Mouse (Mus musculus): ENCODE results near the gene Nudc. TPM values are rescaled to one million over a fixed set of nuclear protein-coding genes. Genes with fewer than 3 reads are reported as not detected.

Nudc gene
- total and polyA plus RNA-seq, 2 experiments from 2014 or later: 42.1 to 152 TPM

- Histone ChIP-seq H3K4me2 (ENCODE audit: low read depth, low read length) (no peak overlapping the region), H3K9me3 (replicated peaks; ENCODE audit: control insufficient read depth, low read length) (no peaks in the 10 kb centered on the region), H3K27ac (ENCODE audit: low read depth) (no peak overlapping the region), H3K36me3 (replicated peaks; ENCODE audit: control insufficient read depth, insufficient read depth, low read length) (0 out of 2 replicates have a peak, but pooled peaks cover 10% of the 10 kb centered on the region), H3K4me1 (ENCODE audit: control insufficient read depth, insufficient read depth) (peaks cover 34% of the 10 kb centered on the region), H3K9ac (replicated peaks; ENCODE audit: low read depth, low read length) (no peak overlapping the region), H3K27me3 (ENCODE audit: control insufficient read depth, insufficient read depth, low read length) (peaks cover 10% of the 10 kb centered on the region), H3K4me3 (ENCODE audit: low read depth, low read length) (no peak overlapping the region)
- 90% methylated on average over 26 of the region's 26 CpGs for WGBS
- DNase-seq (ENCODE audit: low spot score) (no peak), ATAC-seq (ENCODE audit: insufficient read depth, low read depth) (no peak)
- TF ChIP-seq EP300 (IDR thresholded peaks at IDR 0.05; ENCODE audit: low read depth) (no peak), CTCF (IDR thresholded peaks at IDR 0.05; ENCODE audit: low read depth) (no peak)
Measured at GRCm38 (mm10) chr4:133486673-133487357, 59.0 kb downstream of the Nudc start.

- TF ChIP-seq EP300 (IDR thresholded peaks at IDR 0.05; ENCODE audit: low read depth) (no peak), CTCF (IDR thresholded peaks at IDR 0.05; ENCODE audit: low read depth) (no peak)
- no peak for ATAC-seq (ENCODE audit: insufficient read depth, low read depth)
- WGBS: 85% methylated on average over 28 of the region's 28 CpGs
Measured at GRCm38 (mm10) chr4:133485691-133486425, 59.9 kb downstream of the Nudc start.

DNA sequence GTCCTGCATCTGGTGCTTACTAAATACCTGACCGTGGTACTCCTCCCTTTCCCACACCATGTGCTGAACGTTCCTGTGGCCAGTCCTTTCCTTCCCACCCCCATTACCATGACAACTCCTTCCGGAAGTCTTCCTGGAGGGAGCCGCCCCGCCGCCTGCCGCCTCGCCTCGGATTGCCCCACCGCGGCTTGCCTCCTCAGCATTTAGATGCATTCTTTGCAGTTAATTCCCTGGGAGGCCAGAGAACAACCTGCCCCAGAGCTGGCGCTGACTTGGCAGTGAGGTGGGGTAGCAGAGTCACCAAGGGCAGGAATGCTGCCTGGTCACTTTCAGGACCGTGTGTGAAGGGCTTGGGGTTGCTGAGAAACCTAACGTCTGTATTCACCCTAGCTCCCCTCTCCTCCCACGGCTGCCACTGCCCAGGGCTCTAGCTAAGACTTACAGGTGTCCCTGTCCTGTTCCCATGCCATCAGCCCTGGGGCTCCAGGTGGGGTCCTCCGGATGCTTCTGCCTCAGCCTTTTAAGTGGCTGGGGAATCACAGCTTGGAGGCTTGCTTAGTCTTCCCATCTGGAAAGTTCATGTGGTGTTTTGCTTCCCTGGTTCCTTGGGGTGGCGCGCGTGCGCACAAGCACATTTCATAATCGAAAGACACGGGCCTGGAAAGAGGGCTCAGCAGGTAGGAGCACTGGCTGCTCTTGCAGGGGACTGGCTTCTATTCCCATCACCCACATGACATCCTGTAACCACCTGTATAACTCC, 61.4 kb downstream of the Nudc start:
- 15% methylated on average over 22 of the region's 22 CpGs for WGBS
- peak overlapping the region; percentile 51 for H3K4me2 ChIP-seq (ENCODE audit: low read depth, low read length)
- H3K4me1 ChIP-seq (ENCODE audit: control insufficient read depth, insufficient read depth): peaks cover 37% of the 10 kb centered on the region; the same call in 1 of the 2 replicates
- peaks cover 17% of the 10 kb centered on the region for H3K27me3 ChIP-seq (ENCODE audit: control insufficient read depth, insufficient read depth, low read length)
- H3K36me3 ChIP-seq (replicated peaks; ENCODE audit: control insufficient read depth, insufficient read depth, low read length): 0 out of 2 replicates have a peak, but pooled peaks cover 10% of the 10 kb centered on the region
- H3K9me3 ChIP-seq (replicated peaks; ENCODE audit: control insufficient read depth, low read length): no peaks in the 10 kb centered on the region
- peak overlapping the region; percentile 47 for H3K27ac ChIP-seq (ENCODE audit: low read depth)
- H3K9ac ChIP-seq (replicated peaks; ENCODE audit: low read depth, low read length): peak overlapping the region; percentile 40
- peak; percentile 55 for DNase-seq (ENCODE audit: low spot score)
- no peak for ATAC-seq (ENCODE audit: insufficient read depth, low read depth)
- no peak overlapping the region; the same call in 1 of the 2 replicates for H3K4me3 ChIP-seq (ENCODE audit: low read depth, low read length)
- TF ChIP-seq CTCF (IDR thresholded peaks at IDR 0.05; ENCODE audit: low read depth): no peak
- no peak for TF ChIP-seq EP300 (IDR thresholded peaks at IDR 0.05; ENCODE audit: low read depth)

More at GRCm38 (mm10) chr4:133485691-133486425, 59.9 kb downstream of the Nudc start:
- no peak overlapping the region for H3K4me2 ChIP-seq (ENCODE audit: low read depth, low read length)
- no peak overlapping the region for H3K27ac ChIP-seq (ENCODE audit: low read depth)
- no peak overlapping the region for H3K9ac ChIP-seq (replicated peaks; ENCODE audit: low read depth, low read length)
- DNase-seq (ENCODE audit: low spot score): no peak
- peaks cover 16% of the 10 kb centered on the region for H3K27me3 ChIP-seq (ENCODE audit: control insufficient read depth, insufficient read depth, low read length)
- no peak overlapping the region for H3K4me3 ChIP-seq (ENCODE audit: low read depth, low read length)
- peaks cover 34% of the 10 kb centered on the region; the same call in 1 of the 2 replicates for H3K4me1 ChIP-seq (ENCODE audit: control insufficient read depth, insufficient read depth)
- 0 out of 2 replicates have a peak, but pooled peaks cover 10% of the 10 kb centered on the region for H3K36me3 ChIP-seq (replicated peaks; ENCODE audit: control insufficient read depth, insufficient read depth, low read length)
- no peaks in the 10 kb centered on the region for H3K9me3 ChIP-seq (replicated peaks; ENCODE audit: control insufficient read depth, low read length)

Small RNAs within 50 kb of the gene (microRNA-seq; reads per million reads assigned to microRNA genes)
- not detected for gene Gm23158

Other genes with a start within 250 kb of the Nudc start
- 30.2 and 39.9 TPM in 2 replicates for gene Wdtc1, start 192.5 kb downstream of the Nudc start, total RNA-seq (2014; rRNA removed; ENCODE audit: low replicate concordance)
- gene Wdtc1, start 192.5 kb downstream of the Nudc start, polyA plus RNA-seq (2015; fragmentation: Nextera tagmentation; extraction: Ambion mirVana): 9.3 and 9.6 TPM in 2 replicates
- gene Slc9a1, start 176.3 kb downstream of the Nudc start, total RNA-seq (2014; rRNA removed; ENCODE audit: low replicate concordance): 15.8 and 30.8 TPM in 2 replicates
- gene Slc9a1, start 176.3 kb downstream of the Nudc start, polyA plus RNA-seq (2015; fragmentation: Nextera tagmentation; extraction: Ambion mirVana): 4.0 and 4.4 TPM in 2 replicates
- 33.3 and 48.2 TPM in 2 replicates for gene Tent5b, start 65.9 kb downstream of the Nudc start, total RNA-seq (2014; rRNA removed; ENCODE audit: low replicate concordance)
- 0.78 and 1.4 TPM in 2 replicates for gene Tent5b, start 65.9 kb downstream of the Nudc start, polyA plus RNA-seq (2015; fragmentation: Nextera tagmentation; extraction: Ambion mirVana)
- gene Trnp1, start 47.4 kb downstream of the Nudc start, total RNA-seq (2014; rRNA removed; ENCODE audit: low replicate concordance): 4.1 and 9.8 TPM in 2 replicates
- gene Trnp1, start 47.4 kb downstream of the Nudc start, polyA plus RNA-seq (2015; fragmentation: Nextera tagmentation; extraction: Ambion mirVana): 1.8 and 2.7 TPM in 2 replicates
- not detected in 2 replicates for gene Kdf1, start 27.0 kb downstream of the Nudc start, total RNA-seq (2014; rRNA removed; ENCODE audit: low replicate concordance)
- 0.16 and 0.30 TPM in 2 replicates for gene Kdf1, start 27.0 kb downstream of the Nudc start, polyA plus RNA-seq (2015; fragmentation: Nextera tagmentation; extraction: Ambion mirVana)
- gene Nr0b2, start 7.4 kb upstream of the Nudc start, total RNA-seq (2014; rRNA removed; ENCODE audit: low replicate concordance): 11.1 and 36.4 TPM in 2 replicates
- gene Nr0b2, start 7.4 kb upstream of the Nudc start, polyA plus RNA-seq (2015; fragmentation: Nextera tagmentation; extraction: Ambion mirVana): 30.8 and 32.2 TPM in 2 replicates
- 8.2 and 9.4 TPM in 2 replicates for gene Gpatch3, start 28.7 kb upstream of the Nudc start, total RNA-seq (2014; rRNA removed; ENCODE audit: low replicate concordance)
- gene Gpatch3, start 28.7 kb upstream of the Nudc start, polyA plus RNA-seq (2015; fragmentation: Nextera tagmentation; extraction: Ambion mirVana): 3.5 and 3.6 TPM in 2 replicates
- 8.9 and 17.2 TPM in 2 replicates for gene Gpn2, start 38.4 kb upstream of the Nudc start, total RNA-seq (2014; rRNA removed; ENCODE audit: low replicate concordance)
- 8.6 and 8.8 TPM in 2 replicates for gene Gpn2, start 38.4 kb upstream of the Nudc start, polyA plus RNA-seq (2015; fragmentation: Nextera tagmentation; extraction: Ambion mirVana)
- 2.6 and 6.8 TPM in 2 replicates for gene Sfn, start 56.2 kb upstream of the Nudc start, total RNA-seq (2014; rRNA removed; ENCODE audit: low replicate concordance)
- 0.18 and 0.37 TPM in 2 replicates for gene Sfn, start 56.2 kb upstream of the Nudc start, polyA plus RNA-seq (2015; fragmentation: Nextera tagmentation; extraction: Ambion mirVana)
- 11.4 and 21.8 TPM in 2 replicates for gene Zdhhc18, start 104.2 kb upstream of the Nudc start, total RNA-seq (2014; rRNA removed; ENCODE audit: low replicate concordance)
- 1.7 and 2.3 TPM in 2 replicates for gene Zdhhc18, start 104.2 kb upstream of the Nudc start, polyA plus RNA-seq (2015; fragmentation: Nextera tagmentation; extraction: Ambion mirVana)
- 8.7 and 13.7 TPM in 2 replicates for gene Pigv, start 126.7 kb upstream of the Nudc start, total RNA-seq (2014; rRNA removed; ENCODE audit: low replicate concordance)
- gene Pigv, start 126.7 kb upstream of the Nudc start, polyA plus RNA-seq (2015; fragmentation: Nextera tagmentation; extraction: Ambion mirVana): 12.9 and 13.5 TPM in 2 replicates
- 27.9 and 33.3 TPM in 2 replicates for gene Arid1a, start 210.8 kb upstream of the Nudc start, total RNA-seq (2014; rRNA removed; ENCODE audit: low replicate concordance)
- 9.7 and 10.1 TPM in 2 replicates for gene Arid1a, start 210.8 kb upstream of the Nudc start, polyA plus RNA-seq (2015; fragmentation: Nextera tagmentation; extraction: Ambion mirVana)

Measured in heart, postnatal 0 days (tissue).